Mouse (Mus musculus): ENCODE measurements around the gene Cadps2.

DNA sequence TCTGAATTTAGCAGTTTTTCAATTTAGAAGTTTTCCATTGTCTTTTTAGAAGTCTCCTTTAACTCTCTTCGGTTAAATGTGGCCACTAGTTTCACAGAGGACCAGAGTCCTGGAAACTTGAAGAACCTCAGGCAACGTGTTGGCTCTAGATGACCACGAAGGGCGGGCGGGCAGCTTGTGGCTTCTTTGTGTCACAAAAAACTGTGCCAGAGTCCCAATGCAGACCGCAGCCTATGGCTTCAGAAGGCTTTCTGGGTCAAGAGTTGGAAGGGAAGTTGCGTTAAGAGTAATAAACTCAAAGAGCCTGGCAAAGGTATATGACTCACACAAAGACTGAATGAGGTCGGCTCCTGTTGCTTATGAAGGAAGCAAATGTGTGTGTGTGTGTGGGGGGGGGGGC lies 584.1 kb downstream of the Cadps2 start:
- TF ChIP-seq POLR2A (IDR thresholded peaks at IDR 0.05; ENCODE audit: low read depth, low read length) (no peak), CTCF (IDR thresholded peaks at IDR 0.05; ENCODE audit: borderline replicate concordance, insufficient read depth, low read length) (no peak)
